Mouse (Mus musculus) CH12.LX (cell line): ENCODE measurements around the gene Zfyve28. TPM values are rescaled to one million over a fixed set of nuclear protein-coding genes. Genes with fewer than 3 reads are reported as not detected.

ENCODE experiments used
- DNase-seq: peaks from one replicate; pipeline ENCODE4 v3.0.0-alpha.2; 2013; ENCODE audit errors: extremely low read depth
- H3K27ac ChIP-seq: 2 replicates; pipeline ENCODE4 v1.5.1; 2012; ENCODE audit warnings: low read depth, mild to moderate bottlenecking, control low read depth, moderate library complexity; ENCODE audit not compliant: insufficient read depth
- H3K27me3 ChIP-seq: replicated peaks from 2 replicates; pipeline ENCODE3; 2012; ENCODE audit warnings: inconsistent platforms
- H3K36me3 ChIP-seq, 2 experiments: replicated peaks in 1 of 2; 2 replicates each; pipeline versions ENCODE3 to v1.6.1; 2012; ENCODE audit warnings: inconsistent platforms in 1 of 2, low read length in 1 of 2, mild to moderate bottlenecking in 1 of 2, mixed read lengths in 1 of 2, moderate library complexity in 1 of 2; ENCODE audit not compliant: control insufficient read depth in 1 of 2, insufficient read depth in 1 of 2
- H3K4me1 ChIP-seq, 2 experiments: 2 replicates each; pipeline ENCODE4 v1.6.1; 2012; ENCODE audit warnings: inconsistent platforms in 1 of 2, moderate library complexity in 1 of 2; ENCODE audit not compliant: insufficient read depth in 2 of 2, control insufficient read depth in 1 of 2
- H3K4me2 ChIP-seq: 2 replicates; pipeline ENCODE4 v1.6.1; 2012; ENCODE audit warnings: low read depth, mild to moderate bottlenecking, control low read depth; ENCODE audit not compliant: poor library complexity, insufficient read depth, severe bottlenecking
- H3K4me3 ChIP-seq, 3 experiments: fragments of 150-350 bp in 1 of 3; sonication (generic) in 1 of 3; replicated peaks in 1 of 3; 2 replicates each; pipeline versions ENCODE3 to v1.5.1; 2011 to 2012; ENCODE audit warnings: low read depth in 2 of 3, low read length in 2 of 3, mild to moderate bottlenecking in 2 of 3, moderate library complexity in 2 of 3, control low read depth in 1 of 3, improper control_type of control experiment in 1 of 3, inconsistent platforms in 1 of 3, mixed read lengths in 1 of 3; ENCODE audit not compliant: poor library complexity in 1 of 3
- H3K79me2 ChIP-seq: replicated peaks from 2 replicates; pipeline ENCODE4 v1.6.1; 2012; ENCODE audit warnings: mild to moderate bottlenecking, moderate library complexity; ENCODE audit not compliant: control insufficient read depth, poor library complexity, insufficient read depth, severe bottlenecking; ENCODE audit errors: extremely low read depth
- H3K9ac ChIP-seq: 2 replicates; pipeline ENCODE4 v1.6.1; 2012; ENCODE audit warnings: low read depth, mild to moderate bottlenecking, control low read depth, moderate library complexity; ENCODE audit not compliant: insufficient read depth
- H3K9me3 ChIP-seq: replicated peaks from 2 replicates; pipeline ENCODE3; 2012; ENCODE audit warnings: low read length, inconsistent platforms, mixed read lengths
- CHD2 ChIP-seq: IDR thresholded peaks from 2 replicates; pipeline ENCODE4 v1.6.1; 2011; ENCODE audit warnings: low read length, improper control_type of control experiment
- CTCF ChIP-seq, 2 experiments: IDR thresholded peaks in 1 of 2; conservative IDR thresholded peaks in 1 of 2; 2 replicates each; pipeline ENCODE4 v1.5.1; 2011 to 2012; ENCODE audit warnings: low read depth in 2 of 2, low read length in 2 of 2, improper control_type of control experiment in 1 of 2, inconsistent platforms in 1 of 2, mild to moderate bottlenecking in 1 of 2, moderate library complexity in 1 of 2
- E2F4 ChIP-seq: IDR thresholded peaks from 2 replicates; pipeline ENCODE4 v1.6.1; 2011; ENCODE audit warnings: low read depth, low read length, improper control_type of control experiment; ENCODE audit not compliant: insufficient replicate concordance
- ELF1 ChIP-seq: IDR thresholded peaks from 2 replicates; pipeline ENCODE4 v1.6.1; 2014; ENCODE audit warnings: low read depth, mild to moderate bottlenecking, inconsistent platforms, low read length, improper control_type of control experiment
- EP300 ChIP-seq: IDR thresholded peaks from 2 replicates; pipeline ENCODE4 v1.6.1; 2011; ENCODE audit warnings: low read length, improper control_type of control experiment
- ETS1 ChIP-seq: conservative IDR thresholded peaks from 2 replicates; pipeline ENCODE4 v1.6.1; 2012; ENCODE audit warnings: low read depth, mild to moderate bottlenecking, inconsistent platforms, low read length, improper control_type of control experiment, moderate library complexity
- GABPA ChIP-seq: IDR thresholded peaks from 2 replicates; pipeline ENCODE4 v1.6.1; 2012; ENCODE audit warnings: low read depth, low read length, improper control_type of control experiment, inconsistent platforms; ENCODE audit not compliant: insufficient replicate concordance
- JUN ChIP-seq: IDR thresholded peaks from 2 replicates; pipeline ENCODE4 v1.6.1; 2011; ENCODE audit warnings: low read depth, mild to moderate bottlenecking, low read length, improper control_type of control experiment, moderate library complexity; ENCODE audit not compliant: insufficient read depth
- JUND ChIP-seq: conservative IDR thresholded peaks from 2 replicates; pipeline ENCODE4 v1.6.1; 2011; ENCODE audit warnings: low read depth, low read length, improper control_type of control experiment
- KAT2A ChIP-seq: IDR thresholded peaks from 2 replicates; pipeline ENCODE4 v1.6.1; 2012; ENCODE audit warnings: low read length, improper control_type of control experiment, inconsistent platforms; ENCODE audit not compliant: insufficient replicate concordance
- MAFK ChIP-seq: IDR thresholded peaks from 2 replicates; pipeline ENCODE4 v1.6.1; 2011; ENCODE audit warnings: low read length, improper control_type of control experiment; ENCODE audit not compliant: insufficient replicate concordance
- MAX ChIP-seq: IDR thresholded peaks from 2 replicates; pipeline ENCODE4 v1.6.1; 2011; ENCODE audit warnings: low read length, improper control_type of control experiment
- MEF2A ChIP-seq: IDR thresholded peaks from 2 replicates; pipeline ENCODE4 v1.6.1; 2014; ENCODE audit warnings: low read depth, mild to moderate bottlenecking, inconsistent platforms, low read length, improper control_type of control experiment, borderline replicate concordance
- MXI1 ChIP-seq: IDR thresholded peaks from 2 replicates; pipeline ENCODE4 v1.6.1; 2011; ENCODE audit warnings: mild to moderate bottlenecking, low read depth, low read length, improper control_type of control experiment
- NELFE ChIP-seq: IDR thresholded peaks from 2 replicates; pipeline ENCODE4 v1.6.1; 2011; ENCODE audit warnings: low read depth, low read length, improper control_type of control experiment
- NRF1 ChIP-seq: IDR thresholded peaks from 2 replicates; pipeline ENCODE4 v1.6.1; 2014; ENCODE audit warnings: low read depth, mild to moderate bottlenecking, inconsistent platforms, low read length, improper control_type of control experiment, moderate library complexity
- PAX5 ChIP-seq: IDR thresholded peaks from 2 replicates; pipeline ENCODE4 v1.6.1; 2012; ENCODE audit warnings: low read length, inconsistent platforms, mixed read lengths
- POLR2A ChIP-seq: IDR thresholded peaks from 2 replicates; pipeline ENCODE4 v1.6.1; 2011; ENCODE audit warnings: low read depth, mild to moderate bottlenecking, improper control_type of control experiment, low read length
- POLR2AphosphoS2 ChIP-seq: IDR thresholded peaks from 2 replicates; pipeline ENCODE4 v1.6.1; 2011; ENCODE audit warnings: low read depth, low read length, improper control_type of control experiment
- RCOR1 ChIP-seq: conservative IDR thresholded peaks from 2 replicates; pipeline ENCODE4 v1.6.1; 2012; ENCODE audit warnings: low read depth, mild to moderate bottlenecking, inconsistent platforms, low read length, improper control_type of control experiment
- SIN3A ChIP-seq: IDR thresholded peaks from 2 replicates; pipeline ENCODE4 v1.6.1; 2012; ENCODE audit warnings: low read length, improper control_type of control experiment, inconsistent platforms
- SMC3 ChIP-seq: IDR thresholded peaks from 2 replicates; pipeline ENCODE4 v1.6.1; 2011; ENCODE audit warnings: low read depth, low read length, improper control_type of control experiment
- TBP ChIP-seq: conservative IDR thresholded peaks from 2 replicates; pipeline ENCODE4 v1.6.1; 2011; ENCODE audit warnings: low read depth, low read length, improper control_type of control experiment
- TCF12 ChIP-seq: IDR thresholded peaks from 2 replicates; pipeline ENCODE4 v1.6.1; 2014; ENCODE audit warnings: low read depth, mild to moderate bottlenecking, inconsistent platforms, low read length, improper control_type of control experiment
- UBTF ChIP-seq: IDR thresholded peaks from 2 replicates; pipeline ENCODE4 v1.6.1; 2012; ENCODE audit warnings: low read depth, mild to moderate bottlenecking, inconsistent platforms, low read length, improper control_type of control experiment, moderate library complexity
- USF1 ChIP-seq: IDR thresholded peaks from 2 replicates; pipeline ENCODE4 v1.6.1; 2014; ENCODE audit warnings: low read depth, mild to moderate bottlenecking, inconsistent platforms, low read length, improper control_type of control experiment
- USF2 ChIP-seq: conservative IDR thresholded peaks from 2 replicates; pipeline ENCODE4 v1.6.1; 2011; ENCODE audit warnings: low read depth, low read length, improper control_type of control experiment
- ZC3H11A ChIP-seq: IDR thresholded peaks from 2 replicates; pipeline ENCODE4 v1.6.1; 2012; ENCODE audit warnings: low read depth, mild to moderate bottlenecking, inconsistent platforms, low read length, improper control_type of control experiment
- ZKSCAN1 ChIP-seq: IDR thresholded peaks from 2 replicates; pipeline ENCODE4 v1.6.1; 2012; ENCODE audit warnings: low read depth, inconsistent platforms, low read length, improper control_type of control experiment, borderline replicate concordance
- ZMIZ1 ChIP-seq: IDR thresholded peaks from 2 replicates; pipeline ENCODE4 v1.6.1; 2012; ENCODE audit warnings: low read depth, mild to moderate bottlenecking, inconsistent platforms, low read length, improper control_type of control experiment
- ZNF384 ChIP-seq: IDR thresholded peaks from 2 replicates; pipeline ENCODE4 v1.6.1; 2012; ENCODE audit warnings: low read depth, low read length, improper control_type of control experiment, inconsistent platforms
- dilution Hi-C: fragments of 300-500 bp; cut with MboI; formaldehyde crosslinking; loops from 2 replicates; pipeline ENCODE4 v1.14.3; 2020; ENCODE audit warnings: low sequenced_read_pairs; ENCODE audit not compliant: extremely low pct_unique_long_range_greater_than_20kb, extremely low pct_ligation_motif_present
- in situ Hi-C: fragments of 300-500 bp; cut with MboI; formaldehyde crosslinking; loops from 3 replicates; pipeline ENCODE4 v1.14.3; 2019; ENCODE audit warnings: low sequenced_read_pairs, low pct_ligation_motif_present, low pct_unique_long_range_greater_than_20kb, mixed read lengths
- polyA plus RNA-seq: library from polyadenylated mRNA; unstranded; fragments of >175 nt; gene quantifications from 2 replicates; pipeline ENCODE4 v1.2.1, GENCODE M21; 2012; ENCODE audit warnings: low read depth; ENCODE audit not compliant: insufficient read length
- total RNA-seq, 2 experiments: library from RNA; depleted of rRNA; stranded (reverse); fragments of 300-350 nt in 1 of 2; fragments of >200 nt in 1 of 2; gene quantifications; 2 replicates each; pipeline ENCODE4 v1.2.3; 2012 to 2014

Gene Zfyve28
- total and polyA plus RNA-seq, 3 experiments = 1.7 to 2.8 (median 2.0) TPM

GRCm38 (mm10) chr5:34197243-34197642 lies 91.0 kb downstream of the Zfyve28 start:
- H3K27ac ChIP-seq = no peak overlapping the region
- peaks cover 20 to 53% of the 10 kb centered on the region in 2 experiments for H3K4me1 ChIP-seq
- no peak overlapping the region for H3K4me2 ChIP-seq
- no peaks in the 10 kb centered on the region for H3K79me2 ChIP-seq
- H3K27me3 ChIP-seq = no peaks in the 10 kb centered on the region
- in situ Hi-C loops (no loop called here), dilution Hi-C loops (no loop called here)
- no peak overlapping the region for H3K4me3 ChIP-seq
- H3K9ac ChIP-seq = no peak overlapping the region
- no peaks in the 10 kb centered on the region for H3K36me3 ChIP-seq
- TF ChIP-seq CHD2 (no peak), MXI1 (no peak), SMC3 (no peak), TCF12 (no peak), ETS1 (no peak), USF2 (no peak), MAFK (no peak), JUN (no peak), USF1 (no peak), MAX (no peak), TBP (no peak), POLR2A (no peak), PAX5 (no peak), ZNF384 (no peak), SIN3A (no peak), ELF1 (no peak), NELFE (no peak), ZC3H11A (no peak), ZMIZ1 (no peak)
- DNase-seq = no peak
- no peaks in the 10 kb centered on the region for H3K9me3 ChIP-seq

- peak overlapping the region; percentile 23 for H3K27ac ChIP-seq
- peak overlapping the region; percentile 43 for H3K9ac ChIP-seq
- H3K4me3 ChIP-seq = peak overlapping the region in 1 of 3 experiments; percentile 19
- no peaks in the 10 kb centered on the region for H3K9me3 ChIP-seq
- in situ Hi-C loops = no loop called here
- H3K36me3 ChIP-seq = no peaks in the 10 kb centered on the region
- peaks cover 20 to 50% of the 10 kb centered on the region in 2 experiments for H3K4me1 ChIP-seq
- dilution Hi-C loops = no loop called here
- peak overlapping the region; percentile 2; the same call in 1 of the 2 replicates for H3K4me2 ChIP-seq
- no peaks in the 10 kb centered on the region for H3K79me2 ChIP-seq
- peak; percentile 88 for DNase-seq
- H3K27me3 ChIP-seq = no peaks in the 10 kb centered on the region
- TF ChIP-seq JUND (no peak), MXI1 (peak; percentile 23; the same call in 1 of the 2 replicates), JUN (no peak), NRF1 (no peak; the same call in 1 of the 2 replicates), TBP (peak; percentile 66; the same call in 1 of the 2 replicates), SMC3 (no peak), GABPA (no peak), CTCF (conservative IDR thresholded peaks at IDR 0.05 in 1 of 2, IDR thresholded peaks at IDR 0.05 in 1 of 2; ENCODE audit: low read depth in 2 of 2, low read length in 2 of 2) (no peak), ELF1 (peak; percentile 52; the same call in 1 of the 2 replicates), MAFK (no peak), KAT2A (0 out of 2 replicates have a peak, but pooled peaks have one; percentile 27), ZKSCAN1 (no peak), TCF12 (peak; percentile 78; the same call in 1 of the 2 replicates), SIN3A (peak; percentile 67; the same call in 1 of the 2 replicates), E2F4 (no peak), ETS1 (peak; percentile 73), USF2 (no peak), ZC3H11A (no peak), MAX (0 out of 2 replicates have a peak, but pooled peaks have one; percentile 51), RCOR1 (peak; percentile 68; the same call in 1 of the 2 replicates), POLR2AphosphoS2 (no peak), USF1 (no peak), ZNF384 (no peak), MEF2A (no peak), UBTF (no peak), EP300 (peak; percentile 79)
These were observed 91.8 kb downstream of the Zfyve28 start for GRCm38 (mm10) chr5:34196423-34196822.
